Mouse (Mus musculus) CH12F3 (cell line): ENCODE measurements at regions not wholly inside any gene's neighbourhood (a gene's known extent, or its start where the extent isn't known, plus 50 kb on each side); places are given as distances from the start of the nearest gene placed in this dataset.

Source experiments
- in situ Hi-C: fragments of 300-500 bp; cut with MboI; formaldehyde crosslinking; loops from 2 replicates; pipeline ENCODE4 v1.14.3; 2020; ENCODE audit warnings: low sequenced_read_pairs

DNA sequence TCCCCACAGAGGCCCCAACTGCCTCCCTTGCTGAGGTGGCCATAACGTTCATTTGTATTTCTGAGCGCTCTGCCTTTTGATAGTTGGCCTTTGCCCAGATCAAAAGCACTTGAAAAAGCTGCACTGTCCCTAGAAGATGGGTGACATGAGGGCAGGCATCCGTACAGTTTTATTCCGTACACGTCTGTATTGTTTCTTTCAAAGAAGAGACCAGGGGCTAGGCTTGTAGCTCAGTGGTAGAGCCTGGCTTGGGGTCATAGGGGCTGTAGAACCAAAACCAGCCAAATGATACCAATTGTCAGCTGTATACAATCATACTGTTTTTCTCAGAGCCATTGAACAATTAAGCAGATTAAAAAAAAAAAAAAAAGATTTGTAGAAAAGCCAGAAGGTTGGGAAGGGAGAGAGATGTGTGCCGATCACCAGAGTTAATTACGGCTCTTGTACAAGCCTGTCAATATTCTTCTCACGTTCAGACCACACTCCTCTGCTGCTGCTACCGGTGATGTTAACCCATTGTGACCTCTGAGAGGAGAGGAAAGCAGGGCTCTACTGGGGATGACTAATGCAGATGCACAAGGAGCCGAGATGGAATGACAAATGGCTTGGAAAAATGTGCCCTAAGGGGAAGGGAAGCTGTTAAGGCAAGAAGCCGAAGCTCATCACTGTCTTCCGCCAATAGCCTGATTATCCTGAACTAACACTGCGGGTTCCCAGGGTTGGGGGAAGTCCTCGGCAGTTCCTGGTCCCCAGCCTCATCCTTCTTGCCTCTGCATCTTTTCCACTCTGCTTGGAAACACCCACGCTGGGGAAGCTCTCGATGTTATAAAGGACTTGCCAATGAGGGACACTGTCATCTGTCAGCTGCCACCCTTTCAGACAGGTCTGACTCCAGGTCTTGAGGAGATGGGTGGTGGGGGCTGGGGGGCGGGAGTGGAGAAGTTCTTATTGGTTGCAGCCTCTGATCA, 77.8 kb upstream of the Map1b start:
- in situ Hi-C loops: no loop called here

DNA sequence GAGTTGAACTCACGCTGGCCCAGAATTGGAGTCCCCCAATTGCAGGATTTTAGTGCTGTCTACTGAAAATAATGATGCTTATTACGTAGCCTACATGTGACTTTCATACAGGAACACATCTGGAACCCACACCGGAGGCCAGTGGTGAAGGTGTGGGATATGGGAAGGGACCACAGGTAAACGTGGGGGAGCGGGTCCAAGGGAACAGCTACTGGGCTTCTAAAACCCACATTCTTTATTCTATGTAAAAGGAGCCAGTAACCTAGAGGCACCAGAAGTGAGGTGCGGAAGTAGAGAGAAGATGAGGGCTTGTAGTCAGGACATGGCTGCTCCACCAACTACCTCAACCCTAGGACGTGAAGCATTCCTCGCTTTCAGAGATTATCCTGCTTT, 76.9 kb upstream of the Map1b start:
- in situ Hi-C loops: no loop called here

DNA sequence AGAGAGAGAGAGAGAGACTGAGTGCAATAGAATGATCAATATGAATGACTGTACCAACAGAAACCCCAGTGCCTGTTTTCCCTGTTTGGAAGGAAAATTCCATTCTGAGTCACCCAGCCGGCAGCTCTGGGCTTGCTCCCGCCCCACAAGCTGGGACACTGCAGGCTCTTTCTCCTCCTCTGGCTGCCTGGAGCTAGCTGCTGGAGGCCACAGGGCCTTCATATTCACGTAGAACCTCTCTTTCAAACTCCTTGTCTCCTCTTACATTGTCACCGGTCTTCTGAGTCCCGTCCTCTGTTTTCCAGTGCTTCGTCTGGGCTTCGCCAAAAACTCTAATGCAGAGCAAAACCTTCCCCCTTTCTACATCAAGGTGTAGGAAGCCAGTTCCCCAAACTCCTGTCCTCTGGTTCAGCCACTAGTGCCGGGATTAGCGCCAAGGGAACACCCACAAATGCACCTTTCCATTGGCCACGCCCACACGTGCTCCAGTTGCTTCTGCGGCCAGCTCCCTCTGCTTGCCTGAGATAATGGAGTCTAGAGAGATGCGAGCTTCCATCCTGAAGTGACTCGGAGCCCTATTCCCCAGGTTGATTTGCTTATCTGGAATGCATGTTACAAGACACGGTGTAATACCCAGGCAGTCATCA, 76.4 kb upstream of the Map1b start:
- in situ Hi-C loops: no loop called here

DNA sequence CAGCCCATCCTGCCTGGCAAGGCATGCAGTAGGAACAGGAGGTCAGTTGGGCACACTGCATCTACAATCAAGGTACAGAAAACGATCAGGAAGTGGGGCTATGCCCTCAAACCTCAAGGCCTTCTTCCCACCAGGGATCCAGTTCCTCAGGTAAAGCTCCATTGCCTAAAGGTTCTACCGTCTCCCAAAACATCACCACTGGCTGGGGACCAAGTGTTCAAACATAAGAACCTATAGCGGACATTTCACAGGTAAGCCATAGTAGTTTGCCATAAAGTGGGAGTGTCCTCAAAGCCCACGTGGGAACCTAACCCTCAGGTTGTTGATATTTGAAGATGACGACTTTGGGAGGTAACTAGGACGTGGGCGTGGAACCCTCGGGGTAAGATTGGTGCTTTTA, 72.3 kb upstream of the Map1b start:
- in situ Hi-C loops: no loop called here

DNA sequence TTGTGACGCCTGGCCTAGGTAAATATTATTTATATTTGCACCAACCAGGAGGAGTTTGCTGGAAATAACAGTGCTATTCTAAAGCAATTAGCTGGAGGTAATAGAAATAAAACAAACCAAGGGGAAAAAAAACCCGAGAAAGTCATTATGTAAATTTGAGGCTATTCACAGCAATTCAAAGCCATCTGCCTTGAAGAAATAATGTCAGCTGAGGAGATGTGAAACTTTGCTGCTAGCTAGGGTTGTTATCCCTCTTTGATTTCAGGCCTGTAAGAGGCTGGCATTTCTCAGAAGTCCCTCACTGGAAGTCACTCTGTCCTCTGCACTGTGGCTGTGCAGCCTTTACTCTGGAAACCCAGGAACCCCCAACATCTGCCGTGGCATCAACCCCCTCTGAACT, 67.5 kb upstream of the Map1b start:
- in situ Hi-C loops: no loop called here

DNA sequence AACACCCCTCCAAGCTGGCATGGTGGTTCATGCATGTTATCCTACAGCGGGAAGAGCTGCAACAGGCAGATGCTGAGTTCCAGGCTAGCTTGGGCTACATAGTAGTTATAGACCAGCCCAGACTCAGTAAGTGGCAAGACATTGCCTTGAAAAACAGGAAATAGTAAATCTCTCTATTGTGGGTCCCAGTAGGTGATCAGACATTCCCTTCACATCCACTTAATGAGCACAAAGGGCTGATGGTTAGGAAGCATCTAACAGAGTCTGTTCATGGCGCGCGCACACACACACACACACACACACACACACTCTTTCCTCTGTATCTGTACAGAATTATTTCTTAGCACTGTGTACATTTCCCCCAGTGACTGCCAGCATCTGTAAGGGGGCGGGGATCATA, 64.0 kb upstream of the Map1b start:
- in situ Hi-C loops: no loop called here

DNA sequence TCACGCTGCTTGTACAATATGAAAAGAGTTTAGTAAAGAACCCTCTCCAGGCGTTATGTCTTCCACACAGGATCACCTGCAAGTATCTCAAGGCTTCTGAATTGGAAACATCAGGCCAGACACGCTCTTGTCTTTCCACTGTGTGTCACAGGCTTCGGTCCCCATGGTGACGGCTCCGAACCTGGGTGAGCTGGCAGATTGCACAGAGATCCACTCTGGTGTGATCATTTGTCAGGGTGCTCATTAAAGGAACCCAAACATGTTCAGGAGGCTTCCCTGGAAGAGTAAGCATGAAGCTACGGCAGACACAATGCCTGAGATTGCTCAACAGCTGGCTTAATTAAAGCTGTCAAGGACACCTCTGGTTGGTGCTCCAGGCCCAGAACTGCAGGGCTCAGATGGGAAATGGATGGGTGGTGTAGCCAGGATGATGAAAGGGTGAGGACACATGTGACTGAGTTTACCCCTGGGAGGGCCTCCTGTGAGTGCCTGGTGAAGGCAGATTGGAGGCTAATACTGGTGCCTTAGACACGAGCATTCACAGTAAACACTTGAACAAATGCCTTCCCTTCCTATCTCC, 63.3 kb upstream of the Map1b start:
- in situ Hi-C loops: no loop called here

DNA sequence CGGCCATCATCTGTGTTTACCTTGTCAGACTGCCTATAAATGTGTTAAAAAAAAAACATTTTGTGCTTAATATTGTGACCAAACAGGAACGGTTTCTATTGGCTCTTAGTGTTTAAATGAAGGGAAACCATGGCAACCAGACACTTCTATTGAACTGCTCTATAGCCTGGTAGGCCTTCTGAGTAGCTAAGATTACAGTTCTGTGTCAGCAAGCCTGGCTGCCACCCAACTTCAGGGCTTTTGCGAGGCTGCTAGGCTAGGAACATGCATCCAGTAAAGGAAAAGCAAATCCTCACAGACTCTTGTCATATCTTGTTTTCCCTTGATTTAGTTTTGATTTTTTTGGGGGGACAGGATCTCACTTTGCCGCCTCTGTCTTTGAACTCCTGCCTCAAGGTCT, 61.3 kb upstream of the Map1b start:
- in situ Hi-C loops: no loop called here

DNA sequence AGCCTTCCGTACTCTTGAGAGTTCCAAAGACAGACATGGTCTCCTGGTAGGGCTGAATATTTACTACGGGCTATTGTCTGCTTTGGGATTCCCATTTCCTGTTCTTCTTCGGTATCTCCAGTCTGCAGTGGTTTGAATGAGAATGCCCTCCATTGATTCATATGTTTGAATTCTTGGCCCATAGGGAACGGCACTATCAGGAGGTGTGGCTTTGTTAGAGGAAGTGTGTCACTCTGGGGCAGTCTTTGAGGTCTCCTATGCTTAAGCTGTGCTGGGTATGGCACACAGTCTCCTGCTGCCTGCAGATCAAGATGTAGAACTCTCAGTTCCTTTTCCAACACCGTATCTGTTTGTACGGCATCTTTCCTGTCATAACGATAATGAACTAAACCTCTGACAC, 56.7 kb upstream of the Map1b start:
- in situ Hi-C loops: no loop called here

DNA sequence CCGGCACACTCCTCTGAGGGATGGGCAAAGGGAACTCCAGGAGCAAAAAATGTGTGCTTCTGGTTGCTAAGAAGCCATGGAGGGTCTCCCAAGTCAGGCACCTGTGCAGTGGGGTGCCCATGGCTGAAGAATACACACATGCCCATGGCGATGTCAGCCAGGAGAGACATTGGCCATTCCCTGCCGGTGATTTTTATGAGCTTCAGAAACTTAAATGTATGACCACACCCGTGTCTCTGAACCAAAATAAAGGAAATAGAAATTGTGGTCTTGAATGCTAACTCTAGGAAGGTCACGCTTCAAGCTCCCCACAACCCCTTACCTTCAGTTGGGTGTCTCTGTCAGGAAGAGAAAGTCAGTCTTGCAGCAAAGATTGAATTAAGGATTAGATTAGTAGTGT, 56.0 kb upstream of the Map1b start:
- in situ Hi-C loops: no loop called here
